Mouse (Mus musculus): Measurements from ENCODE around the gene Zswim5. TPM values are rescaled to one million over a fixed set of nuclear protein-coding genes. Genes with fewer than 3 reads are reported as not detected.

The Zswim5 gene
- total RNA-seq, 2 experiments from 2014 or later = 16.8 to 19.2 TPM

GRCm38 (mm10) chr4:117002543-117003521 is 125.7 kb downstream of the Zswim5 start:
- DNase-seq (ENCODE audit: low spot score in 2 of 2) = peak; percentile 35 to 82

- DNase-seq (ENCODE audit: low spot score in 2 of 2) = no peak
These were observed 127.5 kb downstream of the Zswim5 start for GRCm38 (mm10) chr4:117004649-117005048.

- DNase-seq (ENCODE audit: low spot score in 2 of 2) = no peak
These were observed 128.6 kb downstream of the Zswim5 start for GRCm38 (mm10) chr4:117005611-117006400.

- DNase-seq (ENCODE audit: low spot score in 2 of 2) = no peak
These were observed 129.9 kb downstream of the Zswim5 start for GRCm38 (mm10) chr4:117007058-117007457.

- no peak for DNase-seq (ENCODE audit: low spot score in 2 of 2)
These were observed 133.1 kb downstream of the Zswim5 start for GRCm38 (mm10) chr4:117010231-117010630.

GRCm38 (mm10) chr4:117013596-117013995 is 136.4 kb downstream of the Zswim5 start:
- no peak for DNase-seq (ENCODE audit: low spot score in 2 of 2)

- DNase-seq (ENCODE audit: low spot score in 2 of 2) = no peak
These were observed 137.8 kb downstream of the Zswim5 start for GRCm38 (mm10) chr4:117014901-117015415.

GRCm38 (mm10) chr4:117017738-117018137 is 140.6 kb downstream of the Zswim5 start:
- no peak for DNase-seq (ENCODE audit: low spot score in 2 of 2)

GRCm38 (mm10) chr4:117018327-117018726 is 141.2 kb downstream of the Zswim5 start:
- DNase-seq (ENCODE audit: low spot score in 2 of 2) = no peak

- DNase-seq (ENCODE audit: low spot score in 2 of 2) = peak; percentile 89 to 93
These were observed 142.3 kb downstream of the Zswim5 start, which contains the start of gene Eif2b3 for GRCm38 (mm10) chr4:117019206-117020134. Eif2b3 (plus strand) TSS chr4:117019402.

GRCm38 (mm10) chr4:117023469-117023868 is 146.3 kb downstream of the Zswim5 start:
- no peak for DNase-seq (ENCODE audit: low spot score in 2 of 2)

- DNase-seq (ENCODE audit: low spot score in 2 of 2) = no peak
These were observed 153.9 kb downstream of the Zswim5 start for GRCm38 (mm10) chr4:117031105-117031504.

Other genes starting within 250 kb of the Zswim5 start
- 10 to 100 TPM; 24.5 to 25.4 TPM for gene Nasp, start 249.4 kb upstream of the Zswim5 start, total RNA-seq (2021)
- 100 to 1,000 TPM; 395 to 397 TPM for gene Akr1a1, start 225.7 kb upstream of the Zswim5 start, total RNA-seq (2021)
- gene Prdx1, start 191.8 kb upstream of the Zswim5 start, total RNA-seq (2021) = 100 to 1,000 TPM; 153 to 155 TPM
- gene Mmachc, start 169.0 kb upstream of the Zswim5 start, total RNA-seq (2021) = 10 to 100 TPM; 17.0 TPM
- gene Ccdc163, start 168.9 kb upstream of the Zswim5 start, total RNA-seq (2021) = 1 to 10 TPM; 4.6 to 7.8 TPM
- gene Tesk2, start 156.4 kb upstream of the Zswim5 start, total RNA-seq (2021) = 1 to 10 TPM; 3.7 TPM
- 10 to 100 TPM; 12.9 TPM for gene Toe1, start 69.7 kb upstream of the Zswim5 start, total RNA-seq (2021)
- gene Mutyh, start 69.7 kb upstream of the Zswim5 start, total RNA-seq (2021) = 1 to 10 TPM; 3.5 to 3.8 TPM
- gene Hpdl, start 55.7 kb upstream of the Zswim5 start, total RNA-seq (2021) = 1 to 10 TPM; 4.3 to 5.5 TPM
- 10 to 100 TPM; 61.9 to 69.4 TPM for gene Urod, start 117.0 kb downstream of the Zswim5 start, total RNA-seq (2021)
- 10 to 100 TPM; 43.7 to 45.4 TPM for gene Hectd3, start 117.9 kb downstream of the Zswim5 start, total RNA-seq (2021)
- gene Eif2b3, start 142.0 kb downstream of the Zswim5 start, total RNA-seq (2021) = 10 to 100 TPM; 15.8 to 17.8 TPM
- 1 to 10 TPM; 1.6 to 1.8 TPM for gene Ptch2, start 218.7 kb downstream of the Zswim5 start, total RNA-seq (2021)
- gene Btbd19, start 248.3 kb downstream of the Zswim5 start, total RNA-seq (2021) = 10 to 100 TPM; 13.9 to 16.9 TPM
- gene Tctex1d4, start 249.4 kb downstream of the Zswim5 start, total RNA-seq (2021) = 1 to 10 TPM in 1 of 2 experiments, under 1 TPM in 1; 0.46 to 1.1 TPM